Comparison of ENCODE assay signal across 27 mouse cellular contexts in genomic region chr11:80052456-80052855, GRCm38 (mm10). TPM values are rescaled to one million over a fixed set of nuclear protein-coding genes. Genes with fewer than 3 reads are reported as not detected.
DNase-seq lines count a peak whose midpoint lies in the region; ATAC-seq and TF ChIP-seq lines count a peak whose summit lies in the region.
"Had no signal": no experiment of that assay in that cellular context is flagged by ENCODE, and none has a peak within 500 bp of the region (broad histone marks: within the 10 kb centered on the region; RNA-seq: fewer than 3 reads in every experiment).

No protein-coding gene starts in this region.

- no peak for DNase-seq in kidney, adult 2 months
- DNase-seq in kidney, postnatal 14 days = no peak
- DNase-seq in kidney, postnatal 10 days = no peak
- no peak for DNase-seq in B cell, adult 2 months
- DNase-seq: adrenal gland, postnatal 10 days; adrenal gland, postnatal 36 days; cerebellum, adult 18-20 months; cerebellum, adult 9-10 months; cerebellum, postnatal 14 days; gastrocnemius, postnatal 10 days; gastrocnemius, postnatal 36 days; heart, adult 2 months; heart, postnatal 14 days; heart, postnatal 4 days had no signal

- TF ChIP-seq POLR2A in kidney, adult 2 months (IDR thresholded peaks at IDR 0.05; ENCODE audit: low read depth, low read length) = no peak
- TF ChIP-seq POLR2A in ES-Bruce4 (IDR thresholded peaks at IDR 0.05; ENCODE audit: insufficient read depth, low read length) = no peak
- TF ChIP-seq POLR2A in myocyte (IDR thresholded peaks at IDR 0.05; ENCODE audit: insufficient read length, low read depth) = no peak

- H3K4me1 ChIP-seq in kidney, adult 2 months (ENCODE audit: control insufficient read depth, insufficient read depth, low read length) = no peaks in the 10 kb centered on the region
- H3K4me1 ChIP-seq in kidney, embryonic 16.5 days (ENCODE audit: insufficient read depth, low read length) = peaks cover 15% of the 10 kb centered on the region; the same call in 1 of the 2 replicates
- peaks cover 1% of the 10 kb centered on the region for H3K4me1 ChIP-seq in ES-Bruce4 (ENCODE audit: control insufficient read depth, insufficient read depth, low read length)
- H3K4me1 ChIP-seq: forebrain, embryonic 10.5 days; forebrain, embryonic 13.5 days had no signal

- H3ac ChIP-seq in myocyte (ENCODE audit: control insufficient read depth, insufficient read length) = no peak overlapping the region

- 0 out of 2 replicates have a peak, but pooled peaks have one; percentile 42 for ATAC-seq in kidney, embryonic 16.5 days (ENCODE audit: low FRiP score, low TSS enrichment)
- ATAC-seq: CD4-positive, CD25-positive, alpha-beta regulatory T cell, adult 4 months; forebrain, embryonic 13.5 days; forebrain, embryonic 16.5 days; hindbrain, postnatal 0 days had no signal

- 63% methylated on average over 7 of the region's 7 CpGs for WGBS in kidney, adult 2 months
- WGBS in kidney, embryonic 16.5 days = 34% methylated on average over 7 of the region's 7 CpGs

- no peaks in the 10 kb centered on the region for H3K27me3 ChIP-seq in kidney, adult 2 months (replicated peaks; ENCODE audit: control insufficient read depth, insufficient read depth, low read length)
- no peaks in the 10 kb centered on the region for H3K27me3 ChIP-seq in kidney, embryonic 16.5 days (ENCODE audit: insufficient read depth, low read length)
- H3K27me3 ChIP-seq in ES-Bruce4 (ENCODE audit: control insufficient read depth, insufficient read depth, low read length, poor library complexity, severe bottlenecking) = no peaks in the 10 kb centered on the region
- H3K27me3 ChIP-seq in myocyte (ENCODE audit: control insufficient read depth, insufficient read depth, insufficient read length) = no peaks in the 10 kb centered on the region
- H3K27me3 ChIP-seq: embryonic facial prominence, embryonic 12.5 days; forebrain, embryonic 13.5 days; heart, embryonic 13.5 days; Patski had no signal

- H3K9ac ChIP-seq in kidney, embryonic 16.5 days (replicated peaks; ENCODE audit: low read length) = no peak overlapping the region
- H3K9ac ChIP-seq in ES-Bruce4 (ENCODE audit: low read depth, poor library complexity, severe bottlenecking) = no peak overlapping the region
- H3K9ac ChIP-seq: embryonic facial prominence, embryonic 12.5 days; forebrain, embryonic 13.5 days; heart, embryonic 13.5 days; hindbrain, embryonic 14.5 days had no signal

- H3K4me2 ChIP-seq in kidney, embryonic 16.5 days (replicated peaks; ENCODE audit: low read depth, low read length) = no peak overlapping the region
- peak overlapping the region; percentile 4 for H3K4me2 ChIP-seq in myocyte (ENCODE audit: low read depth)
- H3K4me2 ChIP-seq: embryonic facial prominence, embryonic 12.5 days; forebrain, embryonic 13.5 days; heart, embryonic 13.5 days; hindbrain, embryonic 14.5 days had no signal

- H3K36me3 ChIP-seq in kidney, adult 2 months (ENCODE audit: control insufficient read depth, insufficient read depth, low read length) = peaks cover 3% of the 10 kb centered on the region
- peaks cover 27% of the 10 kb centered on the region for H3K36me3 ChIP-seq in kidney, embryonic 16.5 days (ENCODE audit: insufficient read depth, low read length)
- H3K36me3 ChIP-seq in ES-Bruce4 (ENCODE audit: control insufficient read depth, insufficient read depth, low read length, poor library complexity, severe bottlenecking) (peaks cover 53% of the 10 kb centered on the region), myocyte (ENCODE audit: control insufficient read depth, insufficient read depth) (peaks cover 6% of the 10 kb centered on the region)

- H3K27ac ChIP-seq in kidney, adult 2 months (ENCODE audit: insufficient read depth, low read depth, low read length) = peak overlapping the region; percentile 40; the same call in 1 of the 2 replicates
- H3K27ac ChIP-seq in kidney, embryonic 16.5 days (ENCODE audit: low read length) = peak overlapping the region; percentile 36; the same call in 1 of the 2 replicates
- 0 out of 2 replicates have a peak overlapping the region, but pooled peaks have one; percentile 24 for H3K27ac ChIP-seq in ES-Bruce4 (ENCODE audit: insufficient read depth, low read length)
- H3K27ac ChIP-seq: embryonic facial prominence, embryonic 12.5 days; forebrain, embryonic 10.5 days; forebrain, embryonic 13.5 days; heart, adult 2 months; heart, embryonic 10.5 days; heart, embryonic 13.5 days; hindbrain, embryonic 14.5 days; hindbrain, postnatal 0 days had no signal

- no peak for TF ChIP-seq EP300 in ES-Bruce4 (IDR thresholded peaks at IDR 0.05; ENCODE audit: insufficient read depth, low read depth, low read length)

- no peak overlapping the region for H3K4me3 ChIP-seq in kidney, adult 2 months (ENCODE audit: insufficient read depth, low read depth, low read length)
- no peak overlapping the region for H3K4me3 ChIP-seq in kidney, embryonic 16.5 days (ENCODE audit: low read length)
- H3K4me3 ChIP-seq in ES-Bruce4 (ENCODE audit: low read depth, low read length) (no peak overlapping the region), myocyte (no peak overlapping the region)
- H3K4me3 ChIP-seq: embryonic facial prominence, embryonic 12.5 days; forebrain, embryonic 10.5 days; forebrain, embryonic 13.5 days; heart, adult 2 months; heart, embryonic 10.5 days; heart, embryonic 13.5 days had no signal

- no peaks in the 10 kb centered on the region for H3K79me2 ChIP-seq in myocyte (ENCODE audit: control insufficient read depth, insufficient read depth)

- no peak for TF ChIP-seq CTCF in kidney, adult 2 months (conservative IDR thresholded peaks at IDR 0.05; ENCODE audit: insufficient read depth, insufficient read length, low read depth, low read length)
- TF ChIP-seq CTCF in ES-Bruce4 (IDR thresholded peaks at IDR 0.05; ENCODE audit: low read depth, low read length) = no peak

- no peaks in the 10 kb centered on the region for H3K9me3 ChIP-seq in kidney, embryonic 16.5 days (ENCODE audit: low read length)
- no peaks in the 10 kb centered on the region for H3K9me3 ChIP-seq in ES-Bruce4 (replicated peaks; ENCODE audit: control insufficient read depth, insufficient read depth, low read length, poor library complexity, severe bottlenecking)
- H3K9me3 ChIP-seq: embryonic facial prominence, embryonic 12.5 days; forebrain, embryonic 10.5 days; forebrain, embryonic 13.5 days; heart, embryonic 10.5 days; heart, embryonic 13.5 days had no signal

TF ChIP-seq in myocyte, 11 proteins besides CTCF, POLR2A, EP300 and RAD21:
- TF ChIP-seq E2F4 (IDR thresholded peaks at IDR 0.05; ENCODE audit: insufficient read depth) (no peak), CEBPB (IDR thresholded peaks at IDR 0.05; ENCODE audit: insufficient read depth, poor library complexity, severe bottlenecking) (no peak), MYOG (IDR thresholded peaks at IDR 0.05; ENCODE audit: control insufficient read depth in 1 of 3, insufficient read depth in 1 of 3, insufficient read length in 2 of 3, low read depth in 2 of 3) (no peak), MYOD1 (IDR thresholded peaks at IDR 0.05; ENCODE audit: control insufficient read depth in 1 of 3, insufficient read length in 2 of 3, low read depth in 2 of 3) (no peak), SRF (IDR thresholded peaks at IDR 0.05; ENCODE audit: control insufficient read depth, insufficient read length, low read depth) (no peak), MAX (IDR thresholded peaks at IDR 0.05; ENCODE audit: low read depth) (no peak), USF1 (IDR thresholded peaks at IDR 0.05; ENCODE audit: low read depth) (no peak), POLR2AphosphoS2 (IDR thresholded peaks at IDR 0.05; ENCODE audit: insufficient read length, low read depth) (no peak), REST (IDR thresholded peaks at IDR 0.05; ENCODE audit: insufficient read depth, insufficient read length) (no peak), TCF3 (IDR thresholded peaks at IDR 0.05; ENCODE audit: insufficient read length, low read depth) (no peak), TCF12 (IDR thresholded peaks at IDR 0.05; ENCODE audit: insufficient read depth, poor library complexity, severe bottlenecking) (no peak)

RNA-seq across cellular contexts. Expression of gene Crlf3, which starts 28.3 kb away (rescaled TPM):
- polyA plus RNA-seq in kidney, adult 2 months (2012; rRNA removed) = 7.5 and 9.2 TPM in 2 replicates
- polyA plus RNA-seq in kidney, embryonic 16.5 days (2015; fragmentation: Nextera tagmentation; extraction: Ambion mirVana) = 39.0 and 39.5 TPM in 2 replicates
- polyA plus RNA-seq in ES-Bruce4 (2011; ENCODE audit: insufficient read depth, insufficient read length, low read depth, missing spikeins) (50.9 and 59.1 TPM in 2 replicates), myocyte (2012; fragmentation: generic; extraction: Trizol) (12.6 TPM)

RNA-seq across cellular contexts. Expression of gene Atad5, which starts 36.7 kb away (rescaled TPM):
- 0.22 and 0.25 TPM in 2 replicates for polyA plus RNA-seq in kidney, adult 2 months (2012; rRNA removed)
- polyA plus RNA-seq in kidney, embryonic 16.5 days (2015; fragmentation: Nextera tagmentation; extraction: Ambion mirVana) = 8.3 and 10.5 TPM in 2 replicates
- polyA plus RNA-seq in ES-Bruce4 (2011; ENCODE audit: insufficient read depth, insufficient read length, low read depth, missing spikeins) (25.0 and 26.6 TPM in 2 replicates), myocyte (2012; fragmentation: generic; extraction: Trizol) (0.58 TPM)

RNA-seq across cellular contexts. Expression of gene Suz12, which starts 59.5 kb away (rescaled TPM):
- 4.3 and 5.7 TPM in 2 replicates for polyA plus RNA-seq in kidney, adult 2 months (2012; rRNA removed)
- polyA plus RNA-seq in kidney, embryonic 16.5 days (2015; fragmentation: Nextera tagmentation; extraction: Ambion mirVana) = 13.7 and 17.9 TPM in 2 replicates
- polyA plus RNA-seq in ES-Bruce4 (2011; ENCODE audit: insufficient read depth, insufficient read length, low read depth, missing spikeins) (215 and 235 TPM in 2 replicates), myocyte (2012; fragmentation: generic; extraction: Trizol) (8.3 TPM)

Comparison
In these comparisons a context has a peak if more than half of its experiments do, and no peak if none do; other contexts are left out.
1. RNA of gene Suz12, which starts 59.5 kb away (polyA plus RNA-seq): 215 to 235 TPM in ES-Bruce4; 13.7 to 17.9 TPM in kidney, embryonic 16.5 days, 8.3 TPM in myocyte (single experiment) and 4.3 to 5.7 TPM in kidney, adult 2 months; every median in the first group is over 10 times any median in the second.
2. Peak in every context shown above with its lines, with median percentiles within 50 percentile points of each other: H3K27ac ChIP-seq.